Mouse (Mus musculus): ENCODE data around the gene Fmr1.
"Not testable (repeated sequence)": the region's sequence is repeated elsewhere in the genome, so short reads cannot be mapped to it uniquely, and the experiment has no call there.

Fmr1 gene

DNA sequence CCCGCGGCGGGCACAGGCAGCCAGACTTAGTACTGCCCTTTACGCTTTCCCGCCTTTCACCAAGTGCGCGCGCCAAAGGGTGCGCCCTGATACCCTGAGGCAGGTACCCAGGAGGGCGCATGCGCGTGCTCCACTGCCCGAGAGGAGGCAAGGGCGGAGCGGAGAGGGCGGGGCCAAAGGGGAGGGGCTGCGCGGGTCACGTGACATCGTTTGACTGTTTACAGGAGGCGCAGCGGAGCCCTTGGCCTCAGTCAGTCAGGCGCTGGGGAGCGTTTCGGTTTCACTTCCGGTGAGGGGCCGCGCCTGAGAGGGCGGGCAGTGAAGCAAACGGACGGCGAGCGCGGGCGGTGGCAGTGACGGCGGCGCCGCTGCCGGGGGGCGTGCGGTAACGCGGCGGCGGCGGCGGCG is at the start of gene Fmr1:
Gene Fmr1, plus strand, starts transcription at position 209 of the 408 bp plus-strand sequence.
- DNase-seq: peak; percentile 97

DNA sequence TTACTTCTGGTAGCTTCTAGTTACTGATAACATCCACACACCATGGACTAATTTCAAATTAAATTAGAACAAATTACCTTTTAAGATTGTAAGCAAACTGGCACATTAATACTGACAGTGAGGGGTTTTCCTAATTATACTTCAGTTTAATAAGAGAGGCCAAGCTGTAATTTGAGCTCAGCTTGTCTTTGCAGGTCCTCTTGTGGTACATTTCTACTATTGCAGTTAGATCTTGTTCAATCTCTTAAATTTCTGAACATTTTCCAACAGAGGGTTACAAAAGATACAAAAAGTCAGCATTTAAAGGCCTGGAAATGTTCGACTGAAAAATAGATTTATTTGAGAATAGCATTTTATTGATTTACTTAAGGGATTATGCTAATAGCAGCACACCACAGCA is 36.7 kb upstream of the Fmr1 start:
- no peak for DNase-seq

DNA sequence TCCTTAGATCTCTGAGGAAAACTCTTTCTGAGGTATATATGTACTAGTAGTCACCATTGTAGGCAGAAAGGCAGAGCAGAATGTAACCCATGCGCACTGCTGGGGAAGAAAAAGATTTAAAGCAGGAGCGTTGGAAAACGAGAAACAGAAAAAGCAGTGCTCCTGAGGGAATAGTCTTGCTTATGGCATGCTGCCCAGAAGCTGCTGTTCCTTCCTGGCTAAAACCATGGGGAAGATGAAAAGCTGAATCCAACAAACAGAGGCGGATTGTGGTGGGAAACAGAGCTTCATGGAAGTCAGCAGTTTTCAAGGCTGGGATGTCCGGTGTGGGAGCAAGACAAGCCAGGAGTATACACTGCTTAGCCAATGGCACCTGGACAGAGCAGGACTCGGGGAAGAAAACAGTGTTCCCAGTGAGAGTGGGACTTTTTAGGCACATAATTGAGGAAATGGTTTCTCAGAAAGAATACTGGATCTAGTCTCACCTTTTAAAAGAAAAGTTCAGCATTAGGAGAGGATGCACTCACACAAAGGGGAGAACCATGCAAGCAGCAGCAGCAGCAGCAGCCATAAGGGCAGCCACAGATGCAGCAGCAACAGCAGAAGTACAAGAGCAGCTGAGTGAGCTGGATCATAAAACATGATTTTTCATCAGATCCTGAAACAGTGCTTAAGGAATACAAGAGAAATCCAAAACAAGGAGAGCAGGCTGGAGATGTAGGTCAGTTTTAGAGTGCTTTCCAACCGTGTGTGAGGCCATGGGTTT is 33.0 kb upstream of the Fmr1 start:
- peak in 1 of 2 experiments; percentile 4 for DNase-seq

DNA sequence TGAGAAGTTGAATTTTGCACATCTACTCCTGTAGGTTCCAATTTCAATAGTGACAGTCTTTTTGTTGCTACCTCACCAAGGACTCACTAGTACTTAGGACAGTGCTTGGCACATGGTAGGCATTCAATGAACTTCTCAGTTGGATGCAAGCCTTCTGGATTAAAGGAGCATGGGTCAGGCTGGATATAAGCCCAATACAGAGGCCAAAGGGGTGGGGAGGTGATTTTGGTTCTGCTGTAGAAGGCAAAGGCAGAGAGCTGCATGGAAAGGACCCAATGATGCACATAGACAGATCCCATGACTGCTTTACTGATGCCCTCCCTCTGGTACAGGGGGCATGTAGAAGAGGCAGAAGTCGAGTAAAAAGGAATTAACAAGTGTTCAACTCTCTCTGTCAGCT is 833 bp upstream of the Fmr1 start:
- no peak for DNase-seq

DNA sequence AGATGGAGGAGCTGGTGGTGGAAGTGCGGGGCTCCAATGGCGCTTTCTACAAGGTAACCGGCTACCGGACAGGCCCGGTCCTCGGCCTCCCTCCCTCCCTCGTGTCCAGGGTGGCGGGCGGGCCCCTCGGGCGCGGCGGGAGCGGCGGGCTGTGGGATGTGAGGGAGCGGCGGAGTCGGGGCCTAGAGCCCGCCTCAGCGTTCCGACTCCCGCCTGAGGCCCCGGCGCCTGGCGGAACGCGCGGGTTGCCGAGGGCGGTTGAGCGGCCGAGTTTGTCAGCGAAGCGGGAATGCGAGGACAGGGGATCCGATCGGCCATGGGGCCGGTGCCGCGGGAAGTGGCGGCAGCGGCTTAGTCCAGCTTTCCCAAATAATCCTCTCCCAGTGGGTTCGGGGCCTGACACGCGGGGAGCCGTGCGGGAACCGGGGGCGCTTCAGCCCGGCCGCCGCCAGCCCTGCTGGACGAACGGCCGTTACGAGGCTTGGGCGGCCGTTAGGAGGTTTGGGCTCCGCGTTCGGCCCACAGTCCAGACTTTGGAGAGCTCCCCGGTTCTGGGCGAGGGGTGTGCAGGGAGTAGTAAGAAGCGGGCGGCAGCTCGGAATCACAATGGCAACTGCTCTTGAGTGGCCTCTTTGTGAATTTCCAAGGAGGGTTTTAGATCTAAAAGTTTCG is 610 bp downstream of the Fmr1 start:
- DNase-seq: peak; percentile 22 to 47

DNA sequence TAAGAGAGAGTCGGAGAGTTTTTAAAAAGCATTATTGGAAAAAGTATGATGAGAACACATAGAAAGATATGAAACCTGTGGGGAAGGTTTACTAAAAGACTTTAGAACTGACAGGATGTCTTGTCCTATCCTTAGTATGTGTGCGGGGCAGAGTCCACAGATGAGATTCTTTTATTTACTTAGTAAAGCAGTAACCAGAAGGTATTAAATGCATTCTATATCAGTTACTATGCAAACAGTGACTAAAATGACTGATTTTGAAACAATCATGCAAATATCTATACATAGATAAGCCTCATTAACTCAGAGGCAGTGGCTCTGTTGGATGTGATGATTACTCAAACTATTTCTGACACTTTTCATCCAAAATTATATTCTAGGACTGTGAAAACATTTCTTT is 6.4 kb downstream of the Fmr1 start:
- no peak for DNase-seq

DNA sequence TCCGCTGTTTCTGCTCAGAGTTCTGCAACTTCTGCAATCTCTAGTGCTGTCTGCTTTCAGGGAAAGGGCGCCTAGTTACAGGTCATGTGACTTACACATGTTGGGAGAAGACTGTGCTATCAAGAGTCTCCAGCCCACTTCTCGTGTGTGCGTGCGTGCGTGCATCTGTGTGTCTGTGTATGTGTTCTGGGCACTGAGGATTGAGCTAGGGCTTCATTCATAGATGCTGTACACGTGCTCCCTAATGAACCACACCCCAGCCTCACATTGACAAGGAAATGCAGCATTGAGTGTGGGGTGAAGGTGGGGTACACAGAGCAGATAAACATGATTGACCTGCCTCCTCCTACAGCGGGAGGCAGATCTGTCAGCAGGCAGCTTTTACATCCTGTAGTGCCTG is 13.6 kb downstream of the Fmr1 start:
- not testable (repeated sequence) for DNase-seq

DNA sequence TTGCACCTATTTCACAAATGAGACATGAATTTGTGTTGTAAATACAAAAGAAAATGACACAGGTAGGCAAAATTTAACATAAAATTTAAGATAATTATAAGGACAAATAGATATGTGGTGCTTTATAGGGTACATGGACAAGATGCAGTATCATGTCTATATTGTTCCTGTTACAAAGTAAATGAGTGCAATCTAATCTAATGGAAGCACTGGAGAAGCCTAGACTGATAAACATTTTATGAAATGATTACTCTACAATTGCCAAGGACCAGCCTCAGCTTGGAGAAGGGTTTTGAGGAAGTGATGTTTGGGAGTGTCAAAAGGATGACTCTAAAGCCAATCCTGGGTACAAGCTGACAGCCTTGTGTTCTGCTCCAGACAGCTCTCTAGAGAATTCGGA is 58.6 kb downstream of the Fmr1 start:
- DNase-seq: no peak

DNA sequence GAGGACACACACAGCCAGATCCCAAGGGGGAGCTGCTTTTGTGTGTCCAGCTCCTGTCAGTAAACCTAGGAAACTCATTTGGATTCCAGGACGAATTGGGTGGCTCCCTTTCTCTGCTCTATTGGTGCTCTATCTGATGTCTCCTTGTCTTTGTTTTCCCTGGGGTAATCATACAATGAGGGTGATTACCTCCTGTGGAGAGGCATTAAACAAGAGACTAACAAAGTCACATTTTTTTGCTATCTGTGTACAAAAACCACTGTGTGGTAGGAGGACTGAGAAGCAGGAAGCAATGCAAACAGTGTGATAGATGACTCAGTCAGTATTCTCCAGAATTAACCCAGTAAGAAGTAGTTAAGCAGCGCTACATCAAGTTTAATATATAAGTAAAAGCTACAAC is 61.7 kb downstream of the Fmr1 start:
- DNase-seq: no peak

DNA sequence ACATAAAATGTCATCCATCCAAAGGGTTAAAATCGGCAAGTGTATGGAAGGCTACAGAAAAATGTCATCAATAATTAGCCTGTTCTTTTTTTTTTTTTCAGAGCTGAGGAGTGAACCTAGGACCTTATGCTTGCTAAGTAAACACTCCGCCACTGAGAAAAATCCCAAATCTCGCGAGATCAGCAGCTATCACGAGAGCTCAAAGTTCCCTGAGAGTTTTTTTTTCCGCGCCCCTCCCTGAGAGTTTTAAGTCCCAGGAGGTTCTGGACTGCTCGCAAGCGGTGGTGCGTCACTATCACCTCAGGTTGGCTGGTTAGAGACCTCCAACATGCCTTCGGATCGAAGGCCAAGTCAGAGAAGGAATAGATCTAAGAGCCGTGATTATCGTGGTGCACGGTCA is 83.3 kb downstream of the Fmr1 start, which contains the start of gene Fmr1nb:
Gene Fmr1nb, plus strand, starts transcription at position 234 of the 400 bp plus-strand sequence.
- DNase-seq: peak in 1 of 2 experiments; percentile 0

All from kidney, postnatal 36 days (tissue).